Mouse (Mus musculus) liver, postnatal 0 days (tissue): ENCODE measurements at regions not wholly inside any gene's neighbourhood (a gene's known extent, or its start where the extent isn't known, plus 50 kb on each side); places are given as distances from the start of the nearest gene placed in this dataset.

Source experiments
- CTCF ChIP-seq: sonication (generic); IDR thresholded peaks from 2 replicates; pipeline ENCODE4 v1.5.1; 2016; ENCODE audit warnings: antibody characterized with exemption, low read depth
- EP300 ChIP-seq: IDR thresholded peaks from 2 replicates; pipeline ENCODE4 v1.6.1; 2016; ENCODE audit warnings: antibody characterized with exemption, low read depth, mild to moderate bottlenecking

GRCm38 (mm10) chr5:111555312-111555957 lies 138.3 kb downstream of the Mn1 start:
- TF ChIP-seq CTCF: no peak
- no peak for TF ChIP-seq EP300
